Mouse (Mus musculus): ENCODE data around the gene Fbln2. TPM values are rescaled to one million over a fixed set of nuclear protein-coding genes. Genes with fewer than 3 reads are reported as not detected.

Fbln2 gene
- polyA plus RNA-seq, 2 experiments: 219 to 294 TPM

GRCm38 (mm10) chr6:91218871-91219270 is 6.6 kb downstream of the Fbln2 start:
- no peaks in the 10 kb centered on the region for H3K9me3 ChIP-seq (ENCODE audit: control insufficient read depth, low read length)
- no peak overlapping the region for H3K4me2 ChIP-seq (replicated peaks; ENCODE audit: low read depth, low read length, severe bottlenecking)
- 84% methylated on average over 3 of the region's 3 CpGs for WGBS
- no peak overlapping the region for H3K4me3 ChIP-seq (replicated peaks; ENCODE audit: low read length)
- TF ChIP-seq POLR2A (IDR thresholded peaks at IDR 0.05; ENCODE audit: borderline replicate concordance, extremely low read depth, insufficient read depth, insufficient read length): no peak
- peaks cover 38% of the 10 kb centered on the region for H3K4me1 ChIP-seq (ENCODE audit: control insufficient read depth, insufficient read depth, low read length)
- no peaks in the 10 kb centered on the region for H3K27me3 ChIP-seq (ENCODE audit: control insufficient read depth, insufficient read depth, low read length)
- H3K27ac ChIP-seq (replicated peaks; ENCODE audit: low read depth, low read length): no peak overlapping the region
- DNase-seq (ENCODE audit: low spot score): no peak
- ATAC-seq (ENCODE audit: low FRiP score, low read depth): no peak
- no peak overlapping the region for H3K9ac ChIP-seq (ENCODE audit: low read depth, low read length, severe bottlenecking)
- 0 out of 2 replicates have a peak, but pooled peaks cover 3% of the 10 kb centered on the region for H3K36me3 ChIP-seq (ENCODE audit: control insufficient read depth, insufficient read depth, low read length)

GRCm38 (mm10) chr6:91220062-91220461 is 7.8 kb downstream of the Fbln2 start:
- Histone ChIP-seq H3K4me1 (ENCODE audit: control insufficient read depth, insufficient read depth, low read length) (peaks cover 27% of the 10 kb centered on the region), H3K36me3 (ENCODE audit: control insufficient read depth, insufficient read depth, low read length) (0 out of 2 replicates have a peak, but pooled peaks cover 3% of the 10 kb centered on the region), H3K4me3 (replicated peaks; ENCODE audit: low read length) (no peak overlapping the region), H3K4me2 (replicated peaks; ENCODE audit: low read depth, low read length, severe bottlenecking) (no peak overlapping the region), H3K27me3 (ENCODE audit: control insufficient read depth, insufficient read depth, low read length) (no peaks in the 10 kb centered on the region), H3K9ac (ENCODE audit: low read depth, low read length, severe bottlenecking) (no peak overlapping the region), H3K27ac (replicated peaks; ENCODE audit: low read depth, low read length) (peak overlapping the region; percentile 48; the same call in 1 of the 2 replicates), H3K9me3 (ENCODE audit: control insufficient read depth, low read length) (no peaks in the 10 kb centered on the region)
- no peak for TF ChIP-seq POLR2A (IDR thresholded peaks at IDR 0.05; ENCODE audit: borderline replicate concordance, extremely low read depth, insufficient read depth, insufficient read length)
- ATAC-seq (ENCODE audit: low FRiP score, low read depth) (no peak; the same call in 1 of the 2 replicates), DNase-seq (ENCODE audit: low spot score) (no peak)

- no peak for TF ChIP-seq POLR2A (IDR thresholded peaks at IDR 0.05; ENCODE audit: borderline replicate concordance, extremely low read depth, insufficient read depth, insufficient read length)
- Histone ChIP-seq H3K27me3 (ENCODE audit: control insufficient read depth, insufficient read depth, low read length) (no peaks in the 10 kb centered on the region), H3K27ac (replicated peaks; ENCODE audit: low read depth, low read length) (0 out of 2 replicates have a peak overlapping the region, but pooled peaks have one; percentile 10), H3K4me1 (ENCODE audit: control insufficient read depth, insufficient read depth, low read length) (peaks cover 25% of the 10 kb centered on the region), H3K36me3 (ENCODE audit: control insufficient read depth, insufficient read depth, low read length) (peaks cover 5% of the 10 kb centered on the region; the same call in 1 of the 2 replicates), H3K9ac (ENCODE audit: low read depth, low read length, severe bottlenecking) (no peak overlapping the region), H3K4me3 (replicated peaks; ENCODE audit: low read length) (no peak overlapping the region), H3K4me2 (replicated peaks; ENCODE audit: low read depth, low read length, severe bottlenecking) (no peak overlapping the region), H3K9me3 (ENCODE audit: control insufficient read depth, low read length) (no peaks in the 10 kb centered on the region)
- peak; percentile 38; the same call in 1 of the 2 replicates for ATAC-seq (ENCODE audit: low FRiP score, low read depth)
- 3% methylated on average over 3 of the region's 3 CpGs for WGBS
- DNase-seq (ENCODE audit: low spot score): no peak
Measured at GRCm38 (mm10) chr6:91221094-91221493, 8.8 kb downstream of the Fbln2 start.

GRCm38 (mm10) chr6:91222694-91223346 is 10.6 kb downstream of the Fbln2 start:
- DNase-seq (ENCODE audit: low spot score): no peak
- Histone ChIP-seq H3K9ac (ENCODE audit: low read depth, low read length, severe bottlenecking) (no peak overlapping the region), H3K27me3 (ENCODE audit: control insufficient read depth, insufficient read depth, low read length) (no peaks in the 10 kb centered on the region), H3K9me3 (ENCODE audit: control insufficient read depth, low read length) (no peaks in the 10 kb centered on the region), H3K36me3 (ENCODE audit: control insufficient read depth, insufficient read depth, low read length) (peaks cover 6% of the 10 kb centered on the region), H3K4me1 (ENCODE audit: control insufficient read depth, insufficient read depth, low read length) (peaks cover 17% of the 10 kb centered on the region), H3K27ac (replicated peaks; ENCODE audit: low read depth, low read length) (no peak overlapping the region), H3K4me3 (replicated peaks; ENCODE audit: low read length) (no peak overlapping the region), H3K4me2 (replicated peaks; ENCODE audit: low read depth, low read length, severe bottlenecking) (no peak overlapping the region)
- TF ChIP-seq POLR2A (IDR thresholded peaks at IDR 0.05; ENCODE audit: borderline replicate concordance, extremely low read depth, insufficient read depth, insufficient read length): no peak
- 73% methylated on average over 10 of the region's 10 CpGs for WGBS
- no peak for ATAC-seq (ENCODE audit: low FRiP score, low read depth)

- H3K4me1 ChIP-seq (ENCODE audit: control insufficient read depth, insufficient read depth, low read length): peaks cover 23% of the 10 kb centered on the region
- H3K4me2 ChIP-seq (replicated peaks; ENCODE audit: low read depth, low read length, severe bottlenecking): no peak overlapping the region
- H3K27ac ChIP-seq (replicated peaks; ENCODE audit: low read depth, low read length): no peak overlapping the region
- H3K9ac ChIP-seq (ENCODE audit: low read depth, low read length, severe bottlenecking): no peak overlapping the region
- TF ChIP-seq POLR2A (IDR thresholded peaks at IDR 0.05; ENCODE audit: borderline replicate concordance, extremely low read depth, insufficient read depth, insufficient read length): no peak
- no peaks in the 10 kb centered on the region for H3K9me3 ChIP-seq (ENCODE audit: control insufficient read depth, low read length)
- no peak for DNase-seq (ENCODE audit: low spot score)
- H3K4me3 ChIP-seq (replicated peaks; ENCODE audit: low read length): no peak overlapping the region
- peaks cover 21% of the 10 kb centered on the region for H3K36me3 ChIP-seq (ENCODE audit: control insufficient read depth, insufficient read depth, low read length)
- no peak for ATAC-seq (ENCODE audit: low FRiP score, low read depth)
- 71% methylated on average over 6 of the region's 6 CpGs for WGBS
- H3K27me3 ChIP-seq (ENCODE audit: control insufficient read depth, insufficient read depth, low read length): no peaks in the 10 kb centered on the region
Measured at GRCm38 (mm10) chr6:91224939-91225338, 12.7 kb downstream of the Fbln2 start.

All from limb, embryonic 14.5 days (tissue).